Mouse (Mus musculus): Measurements from ENCODE around the gene Wdr95.
"Not testable (repeated sequence)": the region's sequence is repeated elsewhere in the genome, so short reads cannot be mapped to it uniquely, and the experiment has no call there.

Wdr95 gene

DNA sequence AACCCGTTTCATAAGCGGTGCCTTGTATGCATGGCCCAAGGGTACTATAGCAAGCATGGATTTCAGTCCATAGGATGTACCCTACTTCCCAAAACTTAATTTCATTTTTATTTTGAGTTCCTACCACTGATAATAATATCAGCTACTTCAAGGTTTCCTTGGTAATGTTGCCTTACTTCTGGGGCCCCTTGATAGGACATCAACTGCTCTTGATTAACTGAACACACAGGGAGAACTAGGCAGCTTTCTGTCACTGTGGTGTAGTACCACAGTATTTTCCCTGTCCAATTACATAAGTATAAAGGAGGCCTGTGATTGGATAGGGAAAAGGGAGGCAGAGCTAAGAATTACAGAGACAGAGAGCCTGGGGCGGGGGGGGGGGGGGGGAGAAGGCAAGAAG lies 13.6 kb upstream of the Wdr95 start:
- no peak for DNase-seq (ENCODE audit: extremely low spot score, low spot score)

DNA sequence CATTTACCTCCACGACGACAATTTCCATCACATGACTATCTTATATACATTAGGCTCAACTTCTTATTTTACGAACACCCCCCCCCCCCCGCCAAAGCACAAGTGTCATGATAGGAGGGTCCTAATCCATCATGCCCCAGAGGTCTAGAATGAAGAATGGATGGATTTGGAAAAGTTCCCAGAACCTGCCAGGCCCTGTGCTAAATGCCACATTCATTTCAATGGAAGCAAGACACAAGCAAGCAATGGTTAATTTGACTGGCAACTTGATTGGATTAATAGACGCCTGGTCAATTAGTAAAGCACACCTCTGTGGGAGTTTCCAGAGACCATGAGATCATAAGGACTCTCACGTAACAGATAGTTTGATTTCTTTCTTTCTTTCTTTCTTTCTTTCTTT lies 11.4 kb upstream of the Wdr95 start:
- no peak for DNase-seq (ENCODE audit: extremely low spot score, low spot score)

DNA sequence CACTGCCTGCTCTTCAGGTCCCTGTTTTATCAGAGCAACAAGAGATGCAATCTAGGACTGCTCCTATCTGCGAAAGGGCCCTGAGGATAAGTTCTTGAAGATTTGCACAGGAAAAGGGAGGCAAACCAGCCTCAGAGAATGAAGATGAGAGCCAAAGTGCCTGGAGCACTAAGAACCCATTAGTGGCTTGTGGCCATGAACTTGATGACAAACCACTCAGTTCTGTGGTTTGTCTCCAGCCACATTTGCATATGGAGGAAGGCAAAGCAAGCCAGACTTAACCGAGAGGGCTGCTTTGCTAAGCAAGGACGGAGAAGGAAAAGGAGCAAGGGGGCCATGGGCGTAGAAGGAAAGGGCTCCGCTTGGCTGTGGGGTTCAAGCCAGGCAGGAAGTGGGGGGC lies 7.7 kb upstream of the Wdr95 start:
- DNase-seq (ENCODE audit: extremely low spot score, low spot score) = no peak

DNA sequence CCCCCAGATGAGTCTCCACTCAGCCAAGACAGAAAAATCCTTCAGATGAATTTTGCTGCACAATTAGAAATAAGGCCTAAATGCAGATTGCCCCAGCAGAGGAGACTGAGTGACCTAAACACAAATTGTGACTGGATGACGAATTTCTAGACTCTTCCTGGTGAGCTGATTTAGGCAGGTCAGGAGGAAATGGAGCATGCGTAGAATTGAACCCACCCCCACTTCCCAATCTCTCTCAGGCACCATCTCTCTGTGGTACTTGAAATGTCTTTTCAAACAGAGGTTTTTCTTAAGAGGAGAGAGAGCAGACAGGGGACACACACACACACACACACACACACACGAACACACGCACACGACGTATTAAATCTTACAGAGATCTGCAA lies 4.6 kb upstream of the Wdr95 start:
- no peak for DNase-seq (ENCODE audit: extremely low spot score, low spot score)

DNA sequence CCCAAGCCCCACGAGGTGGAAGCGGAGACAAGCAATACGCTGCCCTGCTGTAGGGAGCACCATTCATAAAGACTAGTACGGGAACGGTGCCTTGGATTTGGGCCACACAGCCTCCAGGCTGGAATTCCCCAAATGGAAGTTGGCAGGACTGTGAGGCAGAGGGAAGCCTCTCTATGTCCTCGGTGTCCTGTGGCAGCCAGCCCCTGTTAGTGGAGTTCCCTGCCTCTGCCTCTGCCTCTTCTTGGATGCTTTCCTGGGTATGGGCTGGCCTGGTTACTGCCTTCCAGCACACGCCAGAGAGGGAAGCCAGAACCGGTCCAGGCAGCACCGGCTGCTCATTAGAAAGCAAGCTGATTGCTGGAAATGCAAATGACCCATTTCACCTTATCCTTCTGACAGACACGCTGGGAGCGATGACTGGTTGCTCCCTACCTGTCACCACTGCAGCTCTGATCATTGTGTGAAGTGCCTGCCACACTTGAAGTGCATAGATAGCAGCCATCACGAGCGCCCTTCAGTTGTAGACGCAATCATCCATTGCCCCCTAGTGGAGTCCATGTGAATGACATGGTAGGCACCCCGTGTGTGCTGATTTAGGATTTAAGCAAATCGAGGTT lies 4.1 kb upstream of the Wdr95 start:
- peak; percentile 82 for DNase-seq (ENCODE audit: extremely low spot score, low spot score)

DNA sequence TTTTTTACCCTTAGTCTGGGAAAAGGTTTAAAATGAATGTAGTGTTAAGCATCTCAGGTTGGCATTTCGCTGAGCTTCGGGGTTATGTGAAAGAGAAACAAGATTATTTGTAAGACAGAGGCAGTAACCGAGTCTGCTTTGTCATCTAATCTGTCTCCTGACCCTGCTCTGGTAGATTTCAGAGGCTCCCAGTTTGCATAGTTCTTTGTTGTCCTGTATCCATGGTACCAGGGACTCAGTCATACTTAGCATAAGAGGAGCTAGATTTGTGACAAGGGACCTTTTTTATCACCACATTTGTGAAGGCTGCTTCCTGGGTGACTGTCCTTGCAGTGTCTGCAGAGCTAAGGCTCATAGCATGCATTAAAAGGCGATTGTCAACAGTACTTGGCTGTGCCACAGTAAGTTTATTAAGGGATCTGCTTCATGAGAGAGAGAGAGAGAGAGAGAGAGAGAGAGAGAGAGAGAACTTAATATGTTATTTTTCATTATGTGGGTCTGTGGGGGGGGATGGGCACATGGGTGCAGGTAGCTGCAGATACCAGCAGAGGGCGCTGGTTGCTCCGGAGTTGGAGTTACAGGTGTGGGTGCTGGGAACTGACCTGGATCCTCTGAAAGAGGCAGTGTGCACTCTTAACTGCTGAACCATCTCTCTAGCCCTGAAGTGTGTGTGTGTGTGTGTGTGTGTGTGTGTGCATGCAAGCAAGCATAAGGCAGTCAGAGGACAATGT lies 3.3 kb upstream of the Wdr95 start:
- DNase-seq (ENCODE audit: extremely low spot score, low spot score) = no peak

DNA sequence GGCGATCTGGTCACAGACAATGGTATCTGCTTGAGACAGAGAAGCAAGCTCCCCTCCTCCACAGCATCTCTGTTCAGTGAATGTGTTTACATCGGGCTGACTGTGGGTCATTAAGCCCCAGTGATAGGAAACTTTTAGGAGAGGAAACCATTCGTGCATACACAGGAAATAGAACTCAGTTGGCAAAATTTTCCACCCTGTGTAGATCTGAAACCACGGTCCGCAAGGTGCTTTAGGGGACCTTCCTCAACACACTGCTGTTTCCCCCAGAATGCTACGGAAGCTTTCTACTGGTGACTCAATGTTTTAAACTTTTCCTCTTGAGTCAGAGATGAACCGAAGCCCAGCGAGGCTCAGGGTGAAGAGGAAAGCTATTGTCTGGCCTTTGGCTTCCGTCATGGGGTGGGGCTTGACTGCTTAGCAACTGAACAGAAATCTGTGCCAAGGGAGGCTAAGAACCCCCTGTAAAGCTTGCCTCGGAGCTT lies 2.0 kb upstream of the Wdr95 start:
- DNase-seq (ENCODE audit: extremely low spot score, low spot score) = no peak

DNA sequence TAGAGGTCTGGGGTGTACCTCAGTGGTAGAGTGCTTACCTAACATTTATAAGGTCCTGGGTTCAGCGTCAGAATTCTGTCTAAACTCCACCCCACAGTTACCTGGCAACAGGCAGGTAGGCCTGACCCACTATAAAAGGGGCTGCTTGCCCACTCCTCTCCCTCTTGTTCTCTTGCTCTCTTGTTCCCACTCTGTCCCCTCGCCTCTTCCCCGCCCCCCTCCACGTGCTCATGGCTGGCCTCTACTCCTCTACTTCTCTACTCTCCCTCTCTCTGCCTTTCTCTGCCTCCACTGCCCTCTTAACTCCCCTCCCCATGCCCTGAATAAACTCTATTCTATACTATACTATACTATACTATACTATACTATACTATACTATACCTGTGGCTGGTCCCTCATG lies 1.2 kb upstream of the Wdr95 start:
- not testable (repeated sequence) for DNase-seq (ENCODE audit: extremely low spot score, low spot score)

DNA sequence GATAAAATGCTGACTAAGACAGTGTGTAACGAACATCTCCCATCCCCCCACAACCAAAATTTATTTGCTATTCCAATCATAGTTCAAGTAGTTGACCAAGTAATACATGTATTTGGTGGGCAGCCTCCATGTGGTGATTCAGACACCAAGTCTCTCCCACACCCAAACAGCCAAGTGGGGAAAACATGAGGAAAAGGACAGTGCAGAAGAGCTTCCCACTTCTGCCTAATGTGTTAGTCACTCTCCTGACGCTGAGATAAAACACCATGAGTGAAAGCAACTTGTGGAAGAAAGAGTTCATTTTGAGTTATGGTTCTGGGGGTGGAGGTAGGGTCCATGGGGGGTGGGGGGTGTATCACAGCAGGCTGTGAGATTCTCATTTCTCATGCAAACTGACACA lies 5.4 kb downstream of the Wdr95 start:
- DNase-seq (ENCODE audit: extremely low spot score, low spot score) = no peak

DNA sequence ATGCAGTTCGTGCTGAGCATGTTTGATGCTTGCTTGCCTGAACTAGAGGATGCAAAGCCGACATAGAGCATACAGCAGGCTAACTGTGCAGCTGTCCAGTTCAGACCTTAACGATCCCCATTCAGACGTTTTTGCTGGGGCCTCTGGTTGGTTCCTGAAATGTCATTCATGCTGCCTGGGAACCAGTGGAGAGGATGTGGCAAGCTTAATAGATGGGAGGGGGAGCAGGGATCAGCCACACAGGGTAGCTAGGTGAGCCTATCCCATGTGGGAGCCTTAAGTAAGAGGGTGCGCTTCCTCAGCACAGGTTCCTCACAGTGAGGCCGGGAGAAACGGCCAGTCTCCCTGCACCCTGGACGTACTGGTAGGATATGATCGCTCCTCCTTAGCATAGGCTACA lies 7.5 kb downstream of the Wdr95 start:
- DNase-seq (ENCODE audit: extremely low spot score, low spot score) = no peak

DNA sequence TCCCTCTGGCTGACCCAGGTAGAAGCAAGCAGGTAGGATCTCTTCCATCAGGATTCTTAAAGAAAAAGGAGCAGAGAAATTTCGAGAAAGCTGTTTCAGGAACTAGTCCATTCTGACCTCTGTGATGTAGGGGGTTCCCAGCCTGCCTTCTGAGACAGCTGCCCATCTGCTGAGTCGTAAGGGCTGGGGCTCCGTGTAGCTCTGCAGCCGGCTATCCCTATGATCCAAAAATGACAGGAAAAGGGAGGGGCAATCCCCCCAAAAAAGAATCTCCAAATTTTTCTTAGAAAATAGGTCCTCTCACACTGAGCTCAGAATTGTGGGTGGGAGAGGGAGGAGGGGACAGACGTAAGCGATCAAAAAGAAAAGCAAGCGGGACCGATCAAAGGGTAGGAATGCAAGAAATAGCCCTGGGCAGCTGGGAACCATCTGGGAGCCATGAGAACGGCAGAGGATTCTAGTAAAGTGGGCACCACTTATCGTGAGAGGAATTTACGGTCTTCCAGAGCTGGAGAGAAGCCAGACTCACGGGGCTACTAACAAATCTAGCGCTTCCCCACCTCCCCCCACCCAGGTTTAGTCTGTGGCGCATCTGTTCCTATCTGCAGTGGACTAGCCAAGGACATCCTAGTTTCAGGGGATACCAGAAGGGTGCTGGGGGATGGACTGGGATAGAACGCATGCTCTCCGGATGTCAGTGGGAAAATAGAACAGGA lies 9.5 kb downstream of the Wdr95 start:
- DNase-seq (ENCODE audit: extremely low spot score, low spot score) = no peak

DNA sequence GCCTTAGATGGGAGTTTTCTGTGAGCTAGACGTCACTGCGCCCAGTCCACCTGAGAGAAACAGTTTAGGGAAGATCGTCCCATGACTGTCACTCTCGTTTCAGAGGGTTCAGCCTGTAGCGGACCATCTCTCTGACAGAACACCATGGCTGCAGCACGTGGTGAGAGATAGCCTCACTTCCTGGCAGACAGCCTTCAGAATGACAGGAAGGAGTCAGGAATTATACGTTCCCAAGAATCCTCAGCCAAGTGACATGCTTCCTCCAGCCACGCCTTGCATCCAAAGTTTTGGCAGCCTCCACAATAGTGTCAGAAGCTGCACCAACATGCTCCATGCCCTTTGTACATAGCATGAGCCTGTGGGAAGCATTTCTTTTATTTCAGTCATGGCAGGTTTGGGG lies 10.1 kb downstream of the Wdr95 start:
- DNase-seq (ENCODE audit: extremely low spot score, low spot score) = no peak

DNA sequence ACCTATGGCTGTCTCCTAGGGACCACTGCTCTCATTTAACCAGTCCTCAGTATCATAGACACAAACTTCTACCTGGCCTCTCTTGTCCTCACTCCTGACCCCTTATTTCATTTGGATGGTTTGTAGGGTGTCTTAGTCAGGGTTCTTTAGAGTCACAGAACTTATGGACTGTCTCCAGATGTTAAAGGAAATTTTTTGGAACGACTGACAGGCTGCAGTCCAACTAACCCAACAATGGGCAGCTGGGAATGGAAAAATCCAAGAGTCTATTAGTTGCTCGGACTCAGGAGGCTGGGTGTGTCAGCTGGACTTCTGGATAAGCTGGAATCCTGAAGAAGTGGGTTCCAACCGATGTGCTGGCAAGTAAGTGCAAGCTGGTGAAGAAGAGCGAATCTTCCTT lies 10.6 kb downstream of the Wdr95 start:
- no peak for DNase-seq (ENCODE audit: extremely low spot score, low spot score)

DNA sequence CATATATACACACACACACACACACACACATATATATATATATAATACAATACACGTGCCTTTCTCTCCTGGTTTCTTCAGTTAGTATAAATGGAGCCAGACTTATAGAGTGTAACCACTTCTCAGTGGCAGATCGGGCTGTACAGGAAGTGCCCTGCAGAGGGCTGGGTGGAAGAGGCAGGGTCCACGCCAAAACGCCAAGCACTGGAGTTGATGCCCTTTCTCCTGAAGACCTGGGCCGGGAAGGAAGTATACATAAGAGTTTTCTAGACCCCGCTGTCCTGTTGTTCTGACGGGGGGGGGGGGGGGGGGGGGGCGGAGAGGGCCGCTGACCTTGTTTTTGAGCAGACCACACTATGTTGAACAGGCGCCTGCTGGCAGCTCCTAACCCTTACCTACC lies 22.7 kb downstream of the Wdr95 start:
- no peak for DNase-seq (ENCODE audit: extremely low spot score, low spot score)

DNA sequence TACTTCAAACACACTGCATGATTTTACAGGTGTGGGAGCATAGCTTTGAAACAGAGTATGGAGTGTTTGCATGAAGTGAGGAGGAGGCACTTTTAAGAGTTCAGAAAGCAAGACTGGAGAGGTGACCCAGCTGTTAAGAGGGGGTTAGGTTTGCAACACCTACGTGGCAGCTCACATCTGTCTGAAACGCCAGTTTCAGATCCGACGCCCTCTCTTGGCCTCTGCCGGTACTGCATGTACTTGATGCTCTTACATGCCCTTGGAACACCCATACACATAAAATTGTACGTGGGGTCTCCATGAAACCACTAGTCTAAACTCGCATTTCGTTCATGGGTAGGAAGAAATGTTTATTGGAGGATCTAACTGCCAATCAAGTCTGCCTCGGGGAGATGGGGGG lies 24.3 kb downstream of the Wdr95 start:
- no peak for DNase-seq (ENCODE audit: extremely low spot score, low spot score)

DNA sequence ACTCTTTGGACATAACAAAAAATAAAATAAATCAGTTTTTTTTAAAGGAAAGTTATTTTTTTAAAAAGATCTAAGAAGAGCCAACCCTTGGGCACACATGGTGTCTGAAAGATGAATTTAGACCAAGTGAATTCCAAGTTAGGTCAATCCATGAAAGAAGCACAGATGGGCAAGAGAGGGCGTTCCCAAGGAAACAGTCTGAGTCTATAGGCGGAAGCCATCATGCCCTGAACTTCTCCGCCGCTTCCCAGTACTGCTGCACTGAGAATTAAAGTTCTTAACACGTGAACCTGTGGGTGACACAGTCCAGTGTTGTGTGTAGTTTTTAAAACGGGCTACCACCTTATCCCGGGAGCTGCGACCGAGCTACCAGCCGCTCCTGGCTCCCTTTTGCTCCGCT lies 24.9 kb downstream of the Wdr95 start:
- DNase-seq (ENCODE audit: extremely low spot score, low spot score) = no peak

DNA sequence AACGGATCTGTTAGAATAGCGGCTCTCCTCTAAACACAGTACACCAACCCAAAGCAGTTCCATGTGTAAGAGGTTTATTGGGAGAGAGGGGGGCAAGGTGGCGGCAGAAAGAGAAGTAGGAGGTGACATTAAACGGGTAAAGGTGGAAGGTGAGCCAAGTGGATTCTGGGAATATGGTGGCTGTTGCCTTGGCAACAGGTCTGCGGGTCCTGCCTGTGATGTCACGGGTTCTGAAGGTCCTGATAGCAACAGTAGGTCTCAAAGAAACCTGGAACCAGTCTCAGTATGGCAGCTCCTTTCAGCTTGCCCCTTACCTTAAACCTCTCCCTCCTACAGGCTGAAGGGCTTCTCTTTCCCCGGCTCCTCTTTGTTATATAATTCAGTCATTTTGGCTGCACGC lies 25.9 kb downstream of the Wdr95 start:
- DNase-seq (ENCODE audit: extremely low spot score, low spot score) = no peak

DNA sequence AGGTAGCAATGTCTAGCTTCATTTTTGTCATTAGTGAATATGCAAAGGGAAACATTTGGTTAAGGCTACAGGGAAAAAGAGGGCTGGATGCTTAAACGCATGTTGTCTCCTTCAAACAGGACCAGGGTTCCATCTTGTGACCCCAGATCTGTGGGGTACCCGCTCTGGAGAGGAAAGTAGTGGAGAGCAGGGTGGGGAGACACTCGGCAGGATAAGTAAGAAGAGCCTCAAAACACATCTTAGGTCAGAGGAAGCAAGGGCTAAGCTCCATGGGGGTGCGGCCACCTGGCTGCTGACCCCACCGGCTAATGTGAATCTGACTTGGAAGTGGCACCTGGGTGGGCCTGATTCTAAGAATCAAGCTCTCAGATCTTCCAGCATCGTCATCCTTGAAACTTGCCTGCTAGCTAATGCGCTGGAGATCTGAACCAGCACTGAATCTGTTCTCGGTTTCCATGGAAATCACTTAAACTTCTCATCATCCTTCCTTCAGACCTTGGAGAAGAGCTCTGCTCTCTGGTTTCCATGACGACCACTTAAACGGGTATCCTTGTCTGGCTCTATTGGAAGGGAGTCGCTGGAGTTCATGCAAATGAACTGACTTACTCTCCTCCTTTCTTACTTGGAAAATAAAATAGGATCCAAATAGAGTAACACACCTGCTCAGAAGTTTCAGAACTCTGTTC lies 32.6 kb downstream of the Wdr95 start:
- DNase-seq (ENCODE audit: extremely low spot score, low spot score) = no peak

DNA sequence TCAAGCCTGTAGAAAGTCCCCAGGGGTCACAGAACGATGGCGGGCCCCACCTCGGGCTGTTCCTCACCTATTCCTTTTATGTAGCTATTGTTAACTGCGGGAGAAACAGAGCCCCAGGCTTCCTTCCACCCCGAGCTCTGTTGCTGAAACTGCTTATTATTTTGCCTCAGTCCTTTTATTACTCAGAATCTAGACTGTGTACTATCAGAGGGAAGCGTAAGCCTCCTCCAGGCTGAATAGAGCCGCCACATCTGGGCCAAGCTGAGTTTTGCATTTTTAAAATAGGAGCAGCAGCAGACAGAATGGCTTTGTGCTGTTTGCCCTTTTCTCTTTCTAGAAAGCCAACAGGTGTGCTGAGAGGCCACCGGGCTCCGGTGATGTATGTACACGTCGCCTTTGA lies 37.5 kb downstream of the Wdr95 start:
- DNase-seq (ENCODE audit: extremely low spot score, low spot score) = no peak

DNA sequence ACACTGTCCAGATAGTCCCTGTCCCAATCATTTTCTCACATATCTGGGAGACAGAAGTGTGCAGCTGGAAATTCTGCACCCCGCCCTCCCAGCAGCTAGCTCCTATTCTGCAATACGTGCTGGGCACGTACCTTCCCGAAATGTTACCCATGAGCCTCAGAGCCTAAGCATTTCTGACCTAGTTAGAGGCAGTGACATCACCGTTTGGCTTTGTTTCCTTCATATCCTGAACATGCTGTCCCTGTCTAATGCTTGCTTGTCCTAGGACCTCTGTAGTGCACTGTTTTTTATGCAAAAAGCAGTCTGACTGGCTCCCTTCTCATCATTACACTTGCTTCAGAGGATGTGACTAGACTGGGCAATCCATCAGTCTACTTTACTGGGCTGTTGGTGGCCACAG lies 38.5 kb downstream of the Wdr95 start:
- DNase-seq (ENCODE audit: extremely low spot score, low spot score) = no peak

DNA sequence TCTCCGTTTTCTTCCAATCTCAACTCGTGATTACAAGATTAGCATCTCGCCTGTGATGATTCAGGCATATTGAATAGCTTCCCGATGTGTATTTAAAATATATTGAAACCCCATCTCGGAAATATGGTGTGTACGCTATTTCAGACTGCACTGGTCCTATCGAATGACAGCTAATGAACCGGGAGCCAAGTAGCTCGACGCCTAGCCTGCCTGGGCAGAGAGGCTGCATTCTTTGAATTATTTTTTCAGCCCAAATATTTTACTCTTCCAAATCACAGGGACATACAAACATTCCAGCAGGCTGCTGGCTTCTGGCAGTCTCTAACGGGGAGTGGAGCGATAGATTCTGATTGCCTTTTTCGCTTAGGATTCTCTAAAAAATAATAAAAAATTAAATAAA lies 40.5 kb downstream of the Wdr95 start:
- DNase-seq (ENCODE audit: extremely low spot score, low spot score) = no peak

DNA sequence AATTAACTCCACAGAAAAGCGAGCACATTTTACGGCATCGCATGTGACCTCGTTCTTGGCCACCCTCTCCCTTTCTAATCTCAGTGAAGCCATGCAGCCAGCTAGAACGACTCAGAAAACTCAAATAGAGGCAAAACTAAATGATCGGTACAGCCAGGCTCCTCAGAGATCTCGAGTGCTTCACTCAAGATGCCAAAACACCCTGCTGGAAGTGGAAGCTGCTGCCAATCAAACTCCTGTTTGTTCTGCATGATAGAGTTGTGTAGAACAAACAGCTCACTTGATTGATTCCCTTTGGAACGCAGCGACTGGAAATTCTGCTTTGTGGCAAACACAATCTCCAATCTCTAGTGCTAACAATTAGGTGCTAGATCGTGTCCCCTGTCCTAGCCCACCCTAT lies 48.5 kb downstream of the Wdr95 start:
- no peak for DNase-seq (ENCODE audit: extremely low spot score, low spot score)
